8 mouse cellular contexts compared by ENCODE assay signal in genomic region chr2:168111902-168112301, GRCm38 (mm10). TPM values are rescaled to one million over a fixed set of nuclear protein-coding genes. Genes with fewer than 3 reads are reported as not detected.
DNase-seq lines count a peak whose midpoint lies in the region; ATAC-seq lines count a peak whose summit lies in the region.

No protein-coding gene starts in this region.

- peak; percentile 62 to 88 for DNase-seq in adrenal gland, adult (ENCODE audit: inconsistent age in 2 of 2, low spot score in 1 of 2)
- DNase-seq in adrenal gland, adult 8-10 months = no peak
- peak; percentile 81 to 86 for DNase-seq in CD8-positive naive resting alpha-beta T cell, adult 2 months (ENCODE audit: low read depth in 2 of 2, low spot score in 2 of 2)
- peak; percentile 76 to 84 for DNase-seq in kidney, postnatal 25 days
- peak; percentile 83 for DNase-seq in lung, postnatal 10 days
- peak; percentile 83 for DNase-seq in right cerebral cortex, postnatal 4 days

- no peak overlapping the region for H3K9ac ChIP-seq in forebrain, embryonic 16.5 days (replicated peaks; ENCODE audit: low read depth, low read length)

- H3K27me3 ChIP-seq in forebrain, embryonic 16.5 days (replicated peaks; ENCODE audit: control insufficient read depth, insufficient read depth, low read length) = no peaks in the 10 kb centered on the region

- H3K4me3 ChIP-seq in forebrain, embryonic 16.5 days (replicated peaks; ENCODE audit: low read length) = no peak overlapping the region

- WGBS in forebrain, embryonic 16.5 days = 7% methylated on average over 7 of the region's 7 CpGs

- H3K27ac ChIP-seq in forebrain, embryonic 16.5 days (ENCODE audit: low read length) = no peak overlapping the region

- H3K36me3 ChIP-seq in forebrain, embryonic 16.5 days (ENCODE audit: control insufficient read depth, insufficient read depth) = no peaks in the 10 kb centered on the region

- peaks cover 17% of the 10 kb centered on the region for H3K4me1 ChIP-seq in forebrain, embryonic 16.5 days (replicated peaks; ENCODE audit: control insufficient read depth, insufficient read depth, low read length)

- H3K4me2 ChIP-seq in forebrain, embryonic 16.5 days (ENCODE audit: low read length) = no peak overlapping the region

- peak; percentile 51; the same call in 1 of the 2 replicates for ATAC-seq in cerebellum, adult (ENCODE audit: insufficient number of reproducible peaks, low FRiP score, low TSS enrichment)
- ATAC-seq in forebrain, embryonic 16.5 days = peak; percentile 59

- H3K9me3 ChIP-seq in forebrain, embryonic 16.5 days (ENCODE audit: control insufficient read depth, low read length) = no peaks in the 10 kb centered on the region

RNA-seq across cellular contexts. Expression of gene Pard6b, which starts 31.1 kb away (rescaled TPM):
- 1 to 10 TPM; 1.9 to 2.8 (median 2.3) TPM for total RNA-seq in adrenal gland, adult 8-10 months (2022)
- 6.1 and 6.2 TPM in 2 replicates for polyA plus RNA-seq in forebrain, embryonic 16.5 days (2015; fragmentation: Nextera tagmentation; extraction: Ambion mirVana)
